In the genomic region with DNA sequence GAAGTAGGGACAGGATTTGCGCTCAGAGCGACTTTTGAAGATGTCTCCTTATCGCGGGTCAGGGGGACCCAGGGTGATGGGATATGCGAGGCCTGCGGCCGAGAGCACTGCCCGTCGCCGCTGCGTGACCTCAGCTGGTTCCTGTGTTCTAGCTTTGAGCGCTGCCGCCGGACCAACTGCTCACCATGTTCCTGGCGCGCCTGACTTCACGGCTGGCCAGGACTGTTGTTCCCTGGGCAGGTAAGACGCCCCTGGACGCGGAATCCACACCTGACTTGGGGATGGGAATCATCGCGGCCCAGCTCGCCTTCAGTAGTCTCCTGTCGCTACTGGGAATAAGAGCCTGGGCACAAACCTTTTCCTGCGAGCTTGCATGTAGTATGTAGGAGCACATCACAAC, we compare ENCODE assay signal across 8 mouse cellular contexts. TPM values are rescaled to one million over a fixed set of nuclear protein-coding genes. Genes with fewer than 3 reads are reported as not detected.
DNase-seq lines count a peak whose midpoint lies in the region; ATAC-seq and TF ChIP-seq lines count a peak whose summit lies in the region.

No protein-coding gene starts in this region.

- peaks cover 8 to 13% of the 10 kb centered on the region in 2 experiments for H3K4me1 ChIP-seq in heart, embryonic 14.5 days (ENCODE audit: control insufficient read depth in 2 of 2, insufficient read depth in 2 of 2, low read length in 2 of 2)
- peaks cover 26% of the 10 kb centered on the region for H3K4me1 ChIP-seq in bone marrow macrophage, adult 2 months (ENCODE audit: control insufficient read depth, insufficient read depth, low read length)
- H3K4me1 ChIP-seq in hindbrain, embryonic 15.5 days (replicated peaks) = peaks cover 24% of the 10 kb centered on the region
- H3K4me1 ChIP-seq in liver, postnatal 0 days (ENCODE audit: insufficient read depth) = peaks cover 23% of the 10 kb centered on the region

- no peak for ATAC-seq in heart, embryonic 14.5 days (ENCODE audit: insufficient number of reproducible peaks, insufficient read depth, low FRiP score, low read depth)
- peak; percentile 47 for ATAC-seq in hindbrain, embryonic 15.5 days (ENCODE audit: low FRiP score, low read depth)
- peak; percentile 16 for ATAC-seq in liver, postnatal 0 days

- peak overlapping the region; percentile 94 for H3K9ac ChIP-seq in heart, embryonic 14.5 days (ENCODE audit: low read length)
- peak overlapping the region; percentile 86 for H3K9ac ChIP-seq in hindbrain, embryonic 15.5 days
- peak overlapping the region; percentile 95 for H3K9ac ChIP-seq in liver, postnatal 0 days (replicated peaks)

- TF ChIP-seq EP300 in liver, postnatal 0 days (IDR thresholded peaks at IDR 0.05; ENCODE audit: low read depth) = no peak

- intact Hi-C loops in heart, postnatal 36 days (cut with DNase I) = loop anchor here (1.0 to 10.0 kb wide), 4 partner anchors 15 to 273 kb away; a partner anchor contains a TSS

- no peak for TF ChIP-seq POLR2A in bone marrow macrophage, adult 2 months (IDR thresholded peaks at IDR 0.05; ENCODE audit: borderline replicate concordance, low read depth, low read length)

- H3K27ac ChIP-seq in heart, embryonic 14.5 days (replicated peaks in 1 of 2; ENCODE audit: control insufficient read depth in 1 of 2, insufficient read depth in 1 of 2, low read depth in 2 of 2, low read length in 2 of 2) = peak overlapping the region; percentile 45 to 90
- peak overlapping the region; percentile 54 for H3K27ac ChIP-seq in bone marrow macrophage, adult 2 months (ENCODE audit: insufficient read depth, low read depth, low read length)
- H3K27ac ChIP-seq in hindbrain, embryonic 15.5 days (replicated peaks) = peak overlapping the region; percentile 92
- H3K27ac ChIP-seq in liver, postnatal 0 days (ENCODE audit: low read depth) = peak overlapping the region; percentile 91

- peaks cover 26% of the 10 kb centered on the region for H3K36me3 ChIP-seq in heart, embryonic 14.5 days (ENCODE audit: control insufficient read depth, insufficient read depth, low read length)
- H3K36me3 ChIP-seq in hindbrain, embryonic 15.5 days = peaks cover 10% of the 10 kb centered on the region
- H3K36me3 ChIP-seq in liver, postnatal 0 days (replicated peaks; ENCODE audit: insufficient read depth, low read length) = peaks cover 12% of the 10 kb centered on the region

- no peak for DNase-seq in heart, postnatal 36 days
- DNase-seq in liver, postnatal 0 days = no peak
- DNase-seq in urinary bladder, postnatal 14 days (ENCODE audit: low spot score) = no peak
- DNase-seq in right cerebral cortex, postnatal 4 days = no peak
- no peak for DNase-seq in ovary, adult 18-20 months (ENCODE audit: low spot score)

- no peak for TF ChIP-seq CTCF in bone marrow macrophage, adult 2 months (IDR thresholded peaks at IDR 0.05; ENCODE audit: low read depth, low read length)
- no peak for TF ChIP-seq CTCF in liver, postnatal 0 days (IDR thresholded peaks at IDR 0.05; ENCODE audit: low read depth)

- H3K4me3 ChIP-seq in heart, embryonic 14.5 days (ENCODE audit: control insufficient read depth in 1 of 2, insufficient read depth in 1 of 2, low read depth in 1 of 2, low read length in 2 of 2) = peak overlapping the region; percentile 78 to 89
- H3K4me3 ChIP-seq in bone marrow macrophage, adult 2 months (ENCODE audit: insufficient read depth, low read length) = peak overlapping the region; percentile 91
- H3K4me3 ChIP-seq in hindbrain, embryonic 15.5 days = peak overlapping the region; percentile 85
- H3K4me3 ChIP-seq in liver, postnatal 0 days (ENCODE audit: low read depth, low read length) = peak overlapping the region; percentile 98

- H3K9me3 ChIP-seq in heart, embryonic 14.5 days (ENCODE audit: control insufficient read depth, low read length) = no peaks in the 10 kb centered on the region
- no peaks in the 10 kb centered on the region for H3K9me3 ChIP-seq in hindbrain, embryonic 15.5 days
- H3K9me3 ChIP-seq in liver, postnatal 0 days (ENCODE audit: low read length) = no peaks in the 10 kb centered on the region

- no peaks in the 10 kb centered on the region for H3K27me3 ChIP-seq in heart, embryonic 14.5 days (ENCODE audit: control insufficient read depth, insufficient read depth, low read length)
- H3K27me3 ChIP-seq in hindbrain, embryonic 15.5 days = no peaks in the 10 kb centered on the region
- H3K27me3 ChIP-seq in liver, postnatal 0 days (ENCODE audit: insufficient read depth, low read length) = no peaks in the 10 kb centered on the region

- peak overlapping the region; percentile 96 for H3K4me2 ChIP-seq in heart, embryonic 14.5 days (ENCODE audit: low read length)
- H3K4me2 ChIP-seq in hindbrain, embryonic 15.5 days = peak overlapping the region; percentile 75
- peak overlapping the region; percentile 80 for H3K4me2 ChIP-seq in liver, postnatal 0 days (ENCODE audit: low read depth, low read length)

- 1% methylated on average over 25 of the region's 25 CpGs for WGBS in heart, embryonic 14.5 days
- WGBS in hindbrain, embryonic 15.5 days = 2% methylated on average over 25 of the region's 25 CpGs
- under 1% methylated on average over 25 of the region's 25 CpGs for WGBS in liver, postnatal 0 days (ENCODE audit: insufficient replicate concordance)

RNA-seq across cellular contexts. Expression of a gene that starts 0.8 kb away (rescaled TPM):
- 112 and 118 TPM in 2 replicates for polyA plus RNA-seq in heart, embryonic 14.5 days (2014; fragmentation: Nextera tagmentation; extraction: Ambion mirVana)
- total RNA-seq in heart, postnatal 36 days (2021) = 100 to 1,000 TPM; 114 to 116 TPM
- 99.3 and 105 TPM in 2 replicates for polyA plus RNA-seq in bone marrow macrophage, adult 2 months (2012; ENCODE audit: insufficient read depth, insufficient read length, missing spikeins)
- 129 TPM in 2 replicates for polyA plus RNA-seq in hindbrain, embryonic 15.5 days (2015; fragmentation: Nextera tagmentation; extraction: Ambion mirVana)
- 89.9 and 92.7 TPM in 2 replicates for polyA plus RNA-seq in liver, postnatal 0 days (2015; fragmentation: Nextera tagmentation; extraction: Ambion mirVana)

RNA-seq across cellular contexts. Expression of a gene that starts 7.6 kb away (rescaled TPM):
- polyA plus RNA-seq in heart, embryonic 14.5 days (2014; fragmentation: Nextera tagmentation; extraction: Ambion mirVana) = 55.5 and 75.6 TPM in 2 replicates
- 10 to 100 TPM; 27.4 to 33.7 TPM for total RNA-seq in heart, postnatal 36 days (2021)
- 1.2 and 2.7 TPM in 2 replicates for polyA plus RNA-seq in bone marrow macrophage, adult 2 months (2012; ENCODE audit: insufficient read depth, insufficient read length, missing spikeins)
- 32.5 and 32.7 TPM in 2 replicates for polyA plus RNA-seq in hindbrain, embryonic 15.5 days (2015; fragmentation: Nextera tagmentation; extraction: Ambion mirVana)
- polyA plus RNA-seq in liver, postnatal 0 days (2015; fragmentation: Nextera tagmentation; extraction: Ambion mirVana) = 13.7 and 14.4 TPM in 2 replicates

RNA-seq across cellular contexts. Expression of a gene that starts 15.4 kb away (rescaled TPM):
- polyA plus RNA-seq in heart, embryonic 14.5 days (2014; fragmentation: Nextera tagmentation; extraction: Ambion mirVana) = 9.1 and 10.9 TPM in 2 replicates
- total RNA-seq in heart, postnatal 36 days (2021) = 10 to 100 TPM; 46.2 to 54.2 TPM
- 20.9 and 27.3 TPM in 2 replicates for polyA plus RNA-seq in bone marrow macrophage, adult 2 months (2012; ENCODE audit: insufficient read depth, insufficient read length, missing spikeins)
- 30.8 and 32.8 TPM in 2 replicates for polyA plus RNA-seq in hindbrain, embryonic 15.5 days (2015; fragmentation: Nextera tagmentation; extraction: Ambion mirVana)
- polyA plus RNA-seq in liver, postnatal 0 days (2015; fragmentation: Nextera tagmentation; extraction: Ambion mirVana) = 5.1 and 5.7 TPM in 2 replicates

RNA-seq across cellular contexts. Expression of a gene that starts 19.5 kb away (rescaled TPM):
- 120 and 126 TPM in 2 replicates for polyA plus RNA-seq in heart, embryonic 14.5 days (2014; fragmentation: Nextera tagmentation; extraction: Ambion mirVana)
- 10 to 100 TPM; 31.0 to 34.0 TPM for total RNA-seq in heart, postnatal 36 days (2021)
- 100 and 112 TPM in 2 replicates for polyA plus RNA-seq in bone marrow macrophage, adult 2 months (2012; ENCODE audit: insufficient read depth, insufficient read length, missing spikeins)
- 134 and 137 TPM in 2 replicates for polyA plus RNA-seq in hindbrain, embryonic 15.5 days (2015; fragmentation: Nextera tagmentation; extraction: Ambion mirVana)
- 47.7 and 52.5 TPM in 2 replicates for polyA plus RNA-seq in liver, postnatal 0 days (2015; fragmentation: Nextera tagmentation; extraction: Ambion mirVana)

RNA-seq across cellular contexts. Expression of a gene that starts 29.2 kb away (rescaled TPM):
- 146 and 160 TPM in 2 replicates for polyA plus RNA-seq in heart, embryonic 14.5 days (2014; fragmentation: Nextera tagmentation; extraction: Ambion mirVana)
- total RNA-seq in heart, postnatal 36 days (2021) = 10 to 100 TPM; 77.8 to 81.1 TPM
- polyA plus RNA-seq in bone marrow macrophage, adult 2 months (2012; ENCODE audit: insufficient read depth, insufficient read length, missing spikeins) = 81.6 and 99.5 TPM in 2 replicates
- polyA plus RNA-seq in hindbrain, embryonic 15.5 days (2015; fragmentation: Nextera tagmentation; extraction: Ambion mirVana) = 248 and 265 TPM in 2 replicates
- polyA plus RNA-seq in liver, postnatal 0 days (2015; fragmentation: Nextera tagmentation; extraction: Ambion mirVana) = 167 and 171 TPM in 2 replicates
